Mouse (Mus musculus) lung, postnatal 0 days (tissue): Measurements from ENCODE around the gene Nup210.

Source experiments
- CTCF ChIP-seq: IDR thresholded peaks from 2 replicates; pipeline ENCODE4 v1.5.1; 2016; ENCODE audit warnings: antibody characterized with exemption, mild to moderate bottlenecking
- EP300 ChIP-seq: IDR thresholded peaks from 2 replicates; pipeline ENCODE4 v1.6.1; 2016; ENCODE audit warnings: antibody characterized with exemption, mild to moderate bottlenecking, control low read depth

DNA sequence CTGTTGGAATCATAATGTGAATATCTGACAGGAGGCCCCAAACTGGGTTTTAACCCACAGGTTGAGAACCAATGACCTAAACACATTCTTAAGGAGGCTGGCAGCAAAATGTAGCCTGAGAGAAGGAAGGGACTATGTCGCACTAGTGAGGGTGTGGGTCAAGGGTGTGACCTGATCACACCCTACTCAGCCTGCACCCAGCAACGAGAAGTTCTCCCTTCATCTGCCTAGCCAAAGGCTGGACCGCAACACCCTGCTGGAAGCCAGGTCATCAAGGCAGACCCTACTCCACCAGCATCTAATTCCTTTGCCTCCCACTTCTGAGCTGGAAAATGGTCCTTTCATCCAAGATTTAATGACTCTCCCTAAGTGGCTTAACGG is 776 bp downstream of the Nup210 start:
- no peak for TF ChIP-seq CTCF
- TF ChIP-seq EP300: no peak
